Mouse (Mus musculus) CH12.LX (cell line): Measurements from ENCODE around the gene Zfp618. TPM values are rescaled to one million over a fixed set of nuclear protein-coding genes. Genes with fewer than 3 reads are reported as not detected.

ENCODE experiments used
- DNase-seq: peaks from one replicate; pipeline ENCODE4 v3.0.0-alpha.2; 2013; ENCODE audit errors: extremely low read depth
- H3K27ac ChIP-seq: 2 replicates; pipeline ENCODE4 v1.5.1; 2012; ENCODE audit warnings: low read depth, mild to moderate bottlenecking, control low read depth, moderate library complexity; ENCODE audit not compliant: insufficient read depth
- H3K27me3 ChIP-seq: replicated peaks from 2 replicates; pipeline ENCODE3; 2012; ENCODE audit warnings: inconsistent platforms
- H3K36me3 ChIP-seq, 2 experiments: replicated peaks in 1 of 2; 2 replicates each; pipeline versions ENCODE3 to v1.6.1; 2012; ENCODE audit warnings: inconsistent platforms in 1 of 2, low read length in 1 of 2, mild to moderate bottlenecking in 1 of 2, mixed read lengths in 1 of 2, moderate library complexity in 1 of 2; ENCODE audit not compliant: control insufficient read depth in 1 of 2, insufficient read depth in 1 of 2
- H3K4me1 ChIP-seq, 2 experiments: 2 replicates each; pipeline ENCODE4 v1.6.1; 2012; ENCODE audit warnings: inconsistent platforms in 1 of 2, moderate library complexity in 1 of 2; ENCODE audit not compliant: insufficient read depth in 2 of 2, control insufficient read depth in 1 of 2
- H3K4me2 ChIP-seq: 2 replicates; pipeline ENCODE4 v1.6.1; 2012; ENCODE audit warnings: low read depth, mild to moderate bottlenecking, control low read depth; ENCODE audit not compliant: poor library complexity, insufficient read depth, severe bottlenecking
- H3K4me3 ChIP-seq, 3 experiments: fragments of 150-350 bp in 1 of 3; sonication (generic) in 1 of 3; replicated peaks in 1 of 3; 2 replicates each; pipeline versions ENCODE3 to v1.5.1; 2011 to 2012; ENCODE audit warnings: low read depth in 2 of 3, low read length in 2 of 3, mild to moderate bottlenecking in 2 of 3, moderate library complexity in 2 of 3, control low read depth in 1 of 3, improper control_type of control experiment in 1 of 3, inconsistent platforms in 1 of 3, mixed read lengths in 1 of 3; ENCODE audit not compliant: poor library complexity in 1 of 3
- H3K79me2 ChIP-seq: replicated peaks from 2 replicates; pipeline ENCODE4 v1.6.1; 2012; ENCODE audit warnings: mild to moderate bottlenecking, moderate library complexity; ENCODE audit not compliant: control insufficient read depth, poor library complexity, insufficient read depth, severe bottlenecking; ENCODE audit errors: extremely low read depth
- H3K9ac ChIP-seq: 2 replicates; pipeline ENCODE4 v1.6.1; 2012; ENCODE audit warnings: low read depth, mild to moderate bottlenecking, control low read depth, moderate library complexity; ENCODE audit not compliant: insufficient read depth
- H3K9me3 ChIP-seq: replicated peaks from 2 replicates; pipeline ENCODE3; 2012; ENCODE audit warnings: low read length, inconsistent platforms, mixed read lengths
- BHLHE40 ChIP-seq: IDR thresholded peaks from 2 replicates; pipeline ENCODE4 v1.6.1; 2011; ENCODE audit warnings: mild to moderate bottlenecking, low read depth, low read length, improper control_type of control experiment
- CHD1 ChIP-seq: IDR thresholded peaks from 2 replicates; pipeline ENCODE4 v1.6.1; 2012; ENCODE audit warnings: low read depth, low read length, improper control_type of control experiment, inconsistent platforms
- CHD2 ChIP-seq: IDR thresholded peaks from 2 replicates; pipeline ENCODE4 v1.6.1; 2011; ENCODE audit warnings: low read length, improper control_type of control experiment
- ETS1 ChIP-seq: conservative IDR thresholded peaks from 2 replicates; pipeline ENCODE4 v1.6.1; 2012; ENCODE audit warnings: low read depth, mild to moderate bottlenecking, inconsistent platforms, low read length, improper control_type of control experiment, moderate library complexity
- IRF4 ChIP-seq: IDR thresholded peaks from 2 replicates; pipeline ENCODE4 v1.6.1; 2014; ENCODE audit warnings: low read depth, mild to moderate bottlenecking, inconsistent platforms, low read length, improper control_type of control experiment
- JUN ChIP-seq: IDR thresholded peaks from 2 replicates; pipeline ENCODE4 v1.6.1; 2011; ENCODE audit warnings: low read depth, mild to moderate bottlenecking, low read length, improper control_type of control experiment, moderate library complexity; ENCODE audit not compliant: insufficient read depth
- KAT2A ChIP-seq: IDR thresholded peaks from 2 replicates; pipeline ENCODE4 v1.6.1; 2012; ENCODE audit warnings: low read length, improper control_type of control experiment, inconsistent platforms; ENCODE audit not compliant: insufficient replicate concordance
- MAX ChIP-seq: IDR thresholded peaks from 2 replicates; pipeline ENCODE4 v1.6.1; 2011; ENCODE audit warnings: low read length, improper control_type of control experiment
- MAZ ChIP-seq: IDR thresholded peaks from 2 replicates; pipeline ENCODE4 v1.6.1; 2012; ENCODE audit warnings: low read depth, mild to moderate bottlenecking, inconsistent platforms, low read length, improper control_type of control experiment, moderate library complexity
- MXI1 ChIP-seq: IDR thresholded peaks from 2 replicates; pipeline ENCODE4 v1.6.1; 2011; ENCODE audit warnings: mild to moderate bottlenecking, low read depth, low read length, improper control_type of control experiment
- NRF1 ChIP-seq: IDR thresholded peaks from 2 replicates; pipeline ENCODE4 v1.6.1; 2014; ENCODE audit warnings: low read depth, mild to moderate bottlenecking, inconsistent platforms, low read length, improper control_type of control experiment, moderate library complexity
- POLR2AphosphoS2 ChIP-seq: IDR thresholded peaks from 2 replicates; pipeline ENCODE4 v1.6.1; 2011; ENCODE audit warnings: low read depth, low read length, improper control_type of control experiment
- RAD21 ChIP-seq: IDR thresholded peaks from 2 replicates; pipeline ENCODE4 v1.6.1; 2011; ENCODE audit warnings: low read depth, mild to moderate bottlenecking, low read length, improper control_type of control experiment, moderate library complexity
- RCOR1 ChIP-seq: conservative IDR thresholded peaks from 2 replicates; pipeline ENCODE4 v1.6.1; 2012; ENCODE audit warnings: low read depth, mild to moderate bottlenecking, inconsistent platforms, low read length, improper control_type of control experiment
- SIN3A ChIP-seq: IDR thresholded peaks from 2 replicates; pipeline ENCODE4 v1.6.1; 2012; ENCODE audit warnings: low read length, improper control_type of control experiment, inconsistent platforms
- SMC3 ChIP-seq: IDR thresholded peaks from 2 replicates; pipeline ENCODE4 v1.6.1; 2011; ENCODE audit warnings: low read depth, low read length, improper control_type of control experiment
- TBP ChIP-seq: conservative IDR thresholded peaks from 2 replicates; pipeline ENCODE4 v1.6.1; 2011; ENCODE audit warnings: low read depth, low read length, improper control_type of control experiment
- UBTF ChIP-seq: IDR thresholded peaks from 2 replicates; pipeline ENCODE4 v1.6.1; 2012; ENCODE audit warnings: low read depth, mild to moderate bottlenecking, inconsistent platforms, low read length, improper control_type of control experiment, moderate library complexity
- ZMIZ1 ChIP-seq: IDR thresholded peaks from 2 replicates; pipeline ENCODE4 v1.6.1; 2012; ENCODE audit warnings: low read depth, mild to moderate bottlenecking, inconsistent platforms, low read length, improper control_type of control experiment
- ZNF384 ChIP-seq: IDR thresholded peaks from 2 replicates; pipeline ENCODE4 v1.6.1; 2012; ENCODE audit warnings: low read depth, low read length, improper control_type of control experiment, inconsistent platforms
- dilution Hi-C: fragments of 300-500 bp; cut with MboI; formaldehyde crosslinking; loops from 2 replicates; pipeline ENCODE4 v1.14.3; 2020; ENCODE audit warnings: low sequenced_read_pairs; ENCODE audit not compliant: extremely low pct_unique_long_range_greater_than_20kb, extremely low pct_ligation_motif_present
- in situ Hi-C: fragments of 300-500 bp; cut with MboI; formaldehyde crosslinking; loops from 3 replicates; pipeline ENCODE4 v1.14.3; 2019; ENCODE audit warnings: low sequenced_read_pairs, low pct_ligation_motif_present, low pct_unique_long_range_greater_than_20kb, mixed read lengths
- polyA plus RNA-seq: library from polyadenylated mRNA; unstranded; fragments of >175 nt; gene quantifications from 2 replicates; pipeline ENCODE4 v1.2.1, GENCODE M21; 2012; ENCODE audit warnings: low read depth; ENCODE audit not compliant: insufficient read length
- total RNA-seq, 2 experiments: library from RNA; depleted of rRNA; stranded (reverse); fragments of 300-350 nt in 1 of 2; fragments of >200 nt in 1 of 2; gene quantifications; 2 replicates each; pipeline ENCODE4 v1.2.3; 2012 to 2014

Gene Zfp618
- total and polyA plus RNA-seq, 3 experiments: not detected

- in situ Hi-C loops: no loop called here
- H3K79me2 ChIP-seq: no peaks in the 10 kb centered on the region
- dilution Hi-C loops: no loop called here
- no peak overlapping the region for H3K4me3 ChIP-seq
- TF ChIP-seq ZNF384 (no peak), MAZ (no peak), KAT2A (no peak), RAD21 (no peak), MAX (no peak)
- TF ChIP-seq, all 38 proteins: peak for 0
- no peaks in the 10 kb centered on the region for H3K4me1 ChIP-seq
- H3K9ac ChIP-seq: no peak overlapping the region
- H3K27me3 ChIP-seq: peaks cover 80% of the 10 kb centered on the region
- no peaks in the 10 kb centered on the region for H3K9me3 ChIP-seq
- no peaks in the 10 kb centered on the region for H3K36me3 ChIP-seq
- DNase-seq: no peak
- H3K4me2 ChIP-seq: no peak overlapping the region
- no peak overlapping the region for H3K27ac ChIP-seq
Observed at GRCm38 (mm10) chr4:63166323-63166722, 200.9 kb downstream of the Zfp618 start.

- H3K9me3 ChIP-seq: peaks cover 3% of the 10 kb centered on the region
- H3K9ac ChIP-seq: no peak overlapping the region
- DNase-seq: no peak
- H3K4me1 ChIP-seq: no peaks in the 10 kb centered on the region
- in situ Hi-C loops (no loop called here), dilution Hi-C loops (no loop called here)
- no peaks in the 10 kb centered on the region; the same call in 1 of the 2 replicates for H3K79me2 ChIP-seq
- TF ChIP-seq JUN (no peak), ETS1 (no peak), TBP (no peak), MAX (no peak), SIN3A (no peak), MXI1 (no peak), ZNF384 (no peak), BHLHE40 (no peak), POLR2AphosphoS2 (no peak), NRF1 (no peak), RCOR1 (no peak), UBTF (no peak), IRF4 (no peak), CHD2 (no peak), CHD1 (no peak), ZMIZ1 (no peak), SMC3 (no peak)
- no peak overlapping the region for H3K27ac ChIP-seq
- no peak overlapping the region for H3K4me2 ChIP-seq
- H3K27me3 ChIP-seq: peaks cover 92% of the 10 kb centered on the region
- H3K4me3 ChIP-seq: no peak overlapping the region
- no peaks in the 10 kb centered on the region for H3K36me3 ChIP-seq
Observed at GRCm38 (mm10) chr4:63170061-63170460, 204.7 kb downstream of the Zfp618 start.
